Mouse (Mus musculus): Measurements from ENCODE around the gene Plpp1. TPM values are rescaled to one million over a fixed set of nuclear protein-coding genes. Genes with fewer than 3 reads are reported as not detected.

Gene Plpp1
- total and polyA plus RNA-seq, 3 experiments: 51.5 to 70.0 (median 51.6) TPM

DNA sequence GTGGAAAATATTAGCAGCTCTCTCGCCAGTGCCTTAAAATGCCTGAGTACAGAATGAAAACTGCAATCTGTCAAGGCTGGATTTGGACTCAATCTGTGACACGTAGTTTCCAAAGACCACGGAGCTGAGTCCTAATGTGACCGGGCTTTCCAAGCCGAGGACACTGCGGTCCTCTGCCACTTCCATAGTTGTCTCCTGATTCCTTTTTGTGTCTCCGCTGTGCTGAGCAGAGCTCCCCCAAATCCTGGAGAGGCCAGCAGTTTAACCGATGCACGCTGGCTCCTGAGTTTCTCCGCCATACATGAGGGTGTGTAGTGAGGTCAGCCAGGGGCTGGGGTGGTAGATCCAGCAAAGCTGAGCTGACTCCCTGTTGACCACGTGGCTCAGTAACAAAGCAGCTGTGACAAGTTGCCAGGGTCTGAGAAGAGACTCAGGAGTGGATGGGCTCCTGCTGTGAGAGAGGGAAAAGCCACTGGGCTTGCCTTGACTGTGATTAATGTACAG is 45.0 kb upstream of the Plpp1 start:
- no peak overlapping the region for H3K4me3 ChIP-seq
- no peaks in the 10 kb centered on the region for H3K27me3 ChIP-seq (ENCODE audit: control insufficient read depth, insufficient read depth, low read length)
- peak overlapping the region; percentile 77 for H3K27ac ChIP-seq
- no peak for TF ChIP-seq POLR2A (IDR thresholded peaks at IDR 0.05; ENCODE audit: insufficient read depth, low read depth, low read length)
- TF ChIP-seq EP300 (IDR thresholded peaks at IDR 0.05; ENCODE audit: insufficient read depth, low read depth, low read length): no peak
- TF ChIP-seq CTCF (IDR thresholded peaks at IDR 0.05): no peak
- WGBS: 23% methylated on average over 11 of the region's 11 CpGs
- intact Hi-C loops (cut with DNase I): no loop called here
- peak; percentile 66 to 73 for DNase-seq
- peak overlapping the region; percentile 33 for H3K9ac ChIP-seq (ENCODE audit: low read depth, low read length)
- peaks cover 7% of the 10 kb centered on the region for H3K36me3 ChIP-seq (ENCODE audit: control insufficient read depth, insufficient read depth, low read length)
- H3K79me2 ChIP-seq (replicated peaks; ENCODE audit: control insufficient read depth, insufficient read depth, low read length): no peaks in the 10 kb centered on the region
- peaks cover 33% of the 10 kb centered on the region for H3K4me1 ChIP-seq (ENCODE audit: control insufficient read depth, insufficient read depth, low read length)

DNA sequence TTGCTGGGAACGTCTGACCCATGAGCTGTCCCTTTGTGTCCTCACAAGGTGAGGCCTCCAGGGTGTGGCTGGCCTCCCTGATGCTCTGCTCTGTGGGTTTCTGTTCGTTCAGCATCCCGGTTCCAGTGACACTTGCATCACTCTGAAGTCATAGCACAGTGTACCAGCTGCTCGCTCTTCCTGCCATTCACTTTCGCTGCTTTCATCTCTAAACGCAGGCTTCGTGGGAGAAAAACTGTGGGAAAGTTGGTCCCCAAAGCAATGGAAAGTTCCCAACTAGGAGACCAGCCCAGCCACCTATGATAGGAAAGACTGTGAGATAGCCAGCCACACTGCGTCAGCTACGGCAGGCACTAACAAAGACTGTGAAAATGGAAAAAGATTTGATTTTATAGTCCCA is 43.2 kb upstream of the Plpp1 start:
- Histone ChIP-seq H3K4me1 (ENCODE audit: control insufficient read depth, insufficient read depth, low read length) (peaks cover 33% of the 10 kb centered on the region), H3K36me3 (ENCODE audit: control insufficient read depth, insufficient read depth, low read length) (no peaks in the 10 kb centered on the region; the same call in 1 of the 2 replicates), H3K4me3 (no peak overlapping the region), H3K9ac (ENCODE audit: low read depth, low read length) (no peak overlapping the region), H3K27ac (peak overlapping the region; percentile 59), H3K27me3 (ENCODE audit: control insufficient read depth, insufficient read depth, low read length) (no peaks in the 10 kb centered on the region), H3K79me2 (replicated peaks; ENCODE audit: control insufficient read depth, insufficient read depth, low read length) (no peaks in the 10 kb centered on the region)
- intact Hi-C loops (cut with DNase I): no loop called here
- no peak for TF ChIP-seq CTCF (IDR thresholded peaks at IDR 0.05)
- TF ChIP-seq EP300 (IDR thresholded peaks at IDR 0.05; ENCODE audit: insufficient read depth, low read depth, low read length): peak; percentile 16; the same call in 1 of the 2 replicates
- no peak for TF ChIP-seq POLR2A (IDR thresholded peaks at IDR 0.05; ENCODE audit: insufficient read depth, low read depth, low read length)
- 64% methylated on average over 9 of the region's 9 CpGs for WGBS
- no peak for DNase-seq

DNA sequence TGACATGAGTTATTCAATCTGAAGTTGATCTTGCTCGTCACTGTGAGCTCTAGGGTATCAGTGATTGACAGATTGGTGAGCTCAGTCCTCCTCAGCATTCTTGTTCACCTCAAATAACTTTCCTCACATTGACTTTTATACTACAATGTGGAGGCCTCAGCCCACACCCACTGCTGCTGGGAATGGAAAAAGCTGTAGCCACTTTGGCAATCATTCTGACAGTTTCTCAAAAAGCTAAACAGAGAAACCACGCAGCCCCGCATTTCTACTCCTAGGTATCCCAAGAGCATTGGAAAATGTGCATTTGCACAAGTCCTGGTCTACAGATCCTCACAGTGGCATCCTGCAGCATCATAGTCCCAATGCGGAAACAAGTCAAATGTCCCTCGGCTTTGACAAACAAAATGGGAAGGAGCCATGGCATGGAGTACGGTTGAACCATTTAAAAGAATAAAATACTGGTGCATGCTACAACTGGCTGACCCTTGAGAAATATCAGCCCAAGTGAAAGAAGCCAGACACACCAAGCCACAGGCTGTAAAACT is 42.0 kb upstream of the Plpp1 start:
- TF ChIP-seq CTCF (IDR thresholded peaks at IDR 0.05) (no peak), EP300 (IDR thresholded peaks at IDR 0.05; ENCODE audit: insufficient read depth, low read depth, low read length) (no peak), POLR2A (IDR thresholded peaks at IDR 0.05; ENCODE audit: insufficient read depth, low read depth, low read length) (no peak)
- WGBS: 79% methylated on average over 6 of the region's 6 CpGs
- Histone ChIP-seq H3K79me2 (replicated peaks; ENCODE audit: control insufficient read depth, insufficient read depth, low read length) (no peaks in the 10 kb centered on the region), H3K9ac (ENCODE audit: low read depth, low read length) (no peak overlapping the region), H3K27ac (peak overlapping the region; percentile 77), H3K27me3 (ENCODE audit: control insufficient read depth, insufficient read depth, low read length) (no peaks in the 10 kb centered on the region), H3K36me3 (ENCODE audit: control insufficient read depth, insufficient read depth, low read length) (peaks cover 7% of the 10 kb centered on the region), H3K4me3 (no peak overlapping the region), H3K4me1 (ENCODE audit: control insufficient read depth, insufficient read depth, low read length) (peaks cover 36% of the 10 kb centered on the region)
- intact Hi-C loops (cut with DNase I): no loop called here
- DNase-seq: no peak

DNA sequence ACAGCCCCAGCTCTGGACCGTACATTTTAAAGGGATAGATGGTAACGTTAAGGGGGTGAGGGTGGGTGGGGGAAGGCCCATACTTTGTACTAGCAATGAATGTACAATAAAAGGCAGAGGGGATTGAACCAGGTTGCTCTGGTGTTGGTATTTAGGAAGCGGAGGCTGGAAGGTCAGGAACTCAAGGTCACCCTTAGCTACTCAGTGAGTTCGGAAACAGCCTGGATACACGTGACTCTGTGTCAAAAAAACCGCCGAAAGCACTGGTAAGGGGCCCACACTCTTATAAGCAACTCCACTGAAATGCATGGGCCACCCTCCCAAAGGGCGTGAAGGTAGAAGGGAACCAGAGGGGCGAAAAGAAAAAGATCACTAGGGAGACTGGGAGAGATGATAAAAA is 41.2 kb upstream of the Plpp1 start:
- Histone ChIP-seq H3K79me2 (replicated peaks; ENCODE audit: control insufficient read depth, insufficient read depth, low read length) (no peaks in the 10 kb centered on the region), H3K27me3 (ENCODE audit: control insufficient read depth, insufficient read depth, low read length) (no peaks in the 10 kb centered on the region), H3K9ac (ENCODE audit: low read depth, low read length) (no peak overlapping the region), H3K36me3 (ENCODE audit: control insufficient read depth, insufficient read depth, low read length) (peaks cover 9% of the 10 kb centered on the region), H3K27ac (peak overlapping the region; percentile 77), H3K4me1 (ENCODE audit: control insufficient read depth, insufficient read depth, low read length) (peaks cover 39% of the 10 kb centered on the region), H3K4me3 (no peak overlapping the region)
- DNase-seq: no peak
- intact Hi-C loops (cut with DNase I): no loop called here
- TF ChIP-seq CTCF (IDR thresholded peaks at IDR 0.05) (no peak), POLR2A (IDR thresholded peaks at IDR 0.05; ENCODE audit: insufficient read depth, low read depth, low read length) (no peak), EP300 (IDR thresholded peaks at IDR 0.05; ENCODE audit: insufficient read depth, low read depth, low read length) (no peak)
- 90% methylated on average over 9 of the region's 9 CpGs for WGBS

DNA sequence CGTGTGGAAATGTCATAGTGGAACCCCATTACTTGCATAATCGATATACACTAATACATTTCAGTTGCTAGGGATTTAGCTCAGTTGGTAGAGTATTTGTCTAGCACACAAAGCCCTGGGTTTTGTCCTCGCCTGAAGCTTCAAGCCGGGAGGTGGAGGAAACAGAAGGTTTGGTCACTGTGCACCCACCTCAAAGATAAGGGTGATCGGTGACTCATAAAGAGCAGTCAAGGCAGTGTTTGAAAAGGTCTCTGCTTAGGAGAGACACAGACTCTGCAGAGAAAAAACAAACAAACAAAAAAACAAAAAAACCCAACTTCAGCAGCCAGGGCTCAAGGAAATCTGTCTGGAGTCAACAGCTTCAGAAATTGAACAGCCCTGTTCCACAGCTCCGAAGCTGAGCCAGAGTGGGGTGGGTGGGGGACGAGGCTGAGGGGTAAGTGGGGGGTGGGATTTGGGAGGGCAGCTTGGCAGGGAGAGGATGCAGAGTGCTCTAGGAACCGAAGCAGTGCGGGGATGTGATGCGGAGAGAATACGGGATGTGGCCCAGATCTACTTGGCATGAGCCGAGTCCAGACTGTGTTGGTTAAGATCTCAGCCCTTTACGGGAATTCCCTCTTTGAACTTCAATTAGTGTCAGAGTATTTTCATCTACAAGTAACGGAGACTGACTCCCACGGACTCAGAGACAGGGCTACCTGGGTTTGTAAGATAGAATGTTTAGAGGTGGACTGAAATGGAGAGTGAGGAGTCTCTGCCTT is 40.6 kb upstream of the Plpp1 start:
- Histone ChIP-seq H3K79me2 (replicated peaks; ENCODE audit: control insufficient read depth, insufficient read depth, low read length) (no peaks in the 10 kb centered on the region), H3K27me3 (ENCODE audit: control insufficient read depth, insufficient read depth, low read length) (no peaks in the 10 kb centered on the region), H3K9ac (ENCODE audit: low read depth, low read length) (no peak overlapping the region), H3K36me3 (ENCODE audit: control insufficient read depth, insufficient read depth, low read length) (peaks cover 10% of the 10 kb centered on the region), H3K27ac (peak overlapping the region; percentile 77), H3K4me1 (ENCODE audit: control insufficient read depth, insufficient read depth, low read length) (peaks cover 39% of the 10 kb centered on the region), H3K4me3 (no peak overlapping the region)
- intact Hi-C loops (cut with DNase I): loop anchor here (5.0 kb wide), 1 partner anchor 38 kb away; no protein-coding TSS in a partner anchor
- 36% methylated on average over 15 of the region's 15 CpGs for WGBS
- DNase-seq: peak in 1 of 2 experiments; percentile 47
- TF ChIP-seq POLR2A (IDR thresholded peaks at IDR 0.05; ENCODE audit: insufficient read depth, low read depth, low read length): no peak
- TF ChIP-seq CTCF (IDR thresholded peaks at IDR 0.05): no peak
- TF ChIP-seq EP300 (IDR thresholded peaks at IDR 0.05; ENCODE audit: insufficient read depth, low read depth, low read length): no peak

DNA sequence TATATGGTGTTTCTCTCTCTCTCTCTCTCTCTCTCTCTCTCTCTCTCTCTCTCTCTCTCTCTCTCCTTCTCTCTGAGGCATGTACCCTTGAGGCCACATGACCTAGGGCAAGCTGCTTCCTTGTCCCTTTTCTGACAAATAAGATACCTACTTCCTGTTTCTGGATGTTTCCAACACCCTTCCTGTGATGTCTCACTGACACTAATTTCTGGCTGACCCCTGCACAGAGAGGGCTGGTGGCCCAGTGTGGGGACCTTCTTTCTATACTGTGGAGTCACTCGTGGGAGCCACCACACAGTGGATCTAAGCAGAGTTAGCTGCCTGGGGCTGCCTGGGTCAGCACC is 40.1 kb upstream of the Plpp1 start:
- peak overlapping the region; percentile 77 for H3K27ac ChIP-seq
- WGBS: 7% methylated on average over 1 of the region's 1 CpGs
- H3K79me2 ChIP-seq (replicated peaks; ENCODE audit: control insufficient read depth, insufficient read depth, low read length): no peaks in the 10 kb centered on the region
- intact Hi-C loops (cut with DNase I): loop anchor here (5.0 kb wide), 1 partner anchor 38 kb away; no protein-coding TSS in a partner anchor
- TF ChIP-seq EP300 (IDR thresholded peaks at IDR 0.05; ENCODE audit: insufficient read depth, low read depth, low read length) (no peak), CTCF (IDR thresholded peaks at IDR 0.05) (no peak), POLR2A (IDR thresholded peaks at IDR 0.05; ENCODE audit: insufficient read depth, low read depth, low read length) (no peak)
- H3K36me3 ChIP-seq (ENCODE audit: control insufficient read depth, insufficient read depth, low read length): peaks cover 16% of the 10 kb centered on the region
- no peak overlapping the region; the same call in 1 of the 2 replicates for H3K9ac ChIP-seq (ENCODE audit: low read depth, low read length)
- H3K4me1 ChIP-seq (ENCODE audit: control insufficient read depth, insufficient read depth, low read length): peaks cover 43% of the 10 kb centered on the region
- peak; percentile 36 to 58 for DNase-seq
- no peak overlapping the region for H3K4me3 ChIP-seq
- H3K27me3 ChIP-seq (ENCODE audit: control insufficient read depth, insufficient read depth, low read length): no peaks in the 10 kb centered on the region
